Mouse (Mus musculus): Measurements from ENCODE around the gene Eif2s2.

GRCm38 (mm10) chr2:154917866-154918641, 25.3 kb upstream of the Eif2s2 start:
- TF ChIP-seq CTCF (conservative IDR thresholded peaks at IDR 0.05; ENCODE audit: insufficient read depth, insufficient read length, low read depth, low read length): no peak
- TF ChIP-seq POLR2A (IDR thresholded peaks at IDR 0.05; ENCODE audit: low read depth, low read length): no peak

Data from kidney, adult 2 months (tissue).